Mouse (Mus musculus) hematopoietic stem cell, adult 5-6 weeks (primary cell): ENCODE measurements around the gene Pax5. TPM values are rescaled to one million over a fixed set of nuclear protein-coding genes. Genes with fewer than 3 reads are reported as not detected.

Experiments
- ATAC-seq, 2 experiments: fragments of 125-278 bp in 1 of 2; replicated peaks in 1 of 2; 2 replicates each; pipeline ENCODE4 v1.8.0; 2016 to 2017; ENCODE audit warnings: inconsistent platforms in 2 of 2, mild to moderate bottlenecking in 2 of 2, moderate number of reproducible peaks in 2 of 2, low read depth in 1 of 2, moderate TSS enrichment in 1 of 2; ENCODE audit not compliant: low FRiP score in 2 of 2, poor library complexity in 2 of 2, severe bottlenecking in 2 of 2, insufficient read depth in 1 of 2, low TSS enrichment in 1 of 2
- total RNA-seq: library from RNA; stranded (forward); fragments of 172-1452, 232-1000 nt; gene quantifications from 2 replicates; pipeline ENCODE4 v1.2.3, GENCODE M21; 2017

The Pax5 gene
- total RNA-seq, 1 experiment from 2014 or later, result not detected

GRCm38 (mm10) chr4:44573017-44573416 is 137.3 kb downstream of the Pax5 start:
- no peak for ATAC-seq

DNA sequence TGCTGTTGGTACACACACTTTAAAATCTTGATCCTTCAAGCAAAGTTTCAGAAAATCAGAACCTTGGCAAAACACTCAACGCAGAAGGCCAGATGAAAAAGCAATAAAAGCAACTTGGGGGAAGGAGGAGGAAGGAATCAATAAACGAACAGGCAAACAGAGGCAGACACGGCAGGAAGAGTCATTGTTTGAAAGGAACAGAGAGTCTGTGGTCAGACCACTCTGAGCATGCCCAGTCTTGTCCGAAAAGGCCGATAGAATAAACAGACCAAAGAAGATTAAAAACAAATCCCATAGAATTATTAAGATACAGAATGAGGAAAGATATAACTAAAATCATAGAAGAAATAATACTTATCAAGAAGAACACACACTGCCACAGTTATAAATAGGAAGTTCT is 137.9 kb downstream of the Pax5 start:
- ATAC-seq, result no peak

DNA sequence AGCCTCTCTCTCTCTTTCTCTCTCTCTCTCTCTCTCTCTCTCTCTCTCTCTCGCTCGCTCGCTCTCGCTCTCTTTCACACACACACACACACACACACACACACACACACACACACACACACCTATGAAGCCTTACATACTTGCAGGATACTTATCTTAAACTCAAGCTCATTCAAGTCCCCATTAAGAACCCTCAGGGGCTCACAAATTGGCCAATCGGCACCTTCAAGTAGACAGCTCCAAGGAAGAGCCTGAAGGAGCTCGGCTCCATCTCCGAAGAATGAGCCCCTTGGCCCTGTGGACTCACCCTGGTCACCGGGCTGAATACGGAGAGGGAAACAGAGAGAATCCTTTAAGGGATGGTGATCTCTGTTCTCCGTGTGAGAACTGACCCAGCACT is 141.1 kb downstream of the Pax5 start:
- ATAC-seq, result no peak

GRCm38 (mm10) chr4:44568666-44569065 is 141.6 kb downstream of the Pax5 start:
- ATAC-seq, result no peak

DNA sequence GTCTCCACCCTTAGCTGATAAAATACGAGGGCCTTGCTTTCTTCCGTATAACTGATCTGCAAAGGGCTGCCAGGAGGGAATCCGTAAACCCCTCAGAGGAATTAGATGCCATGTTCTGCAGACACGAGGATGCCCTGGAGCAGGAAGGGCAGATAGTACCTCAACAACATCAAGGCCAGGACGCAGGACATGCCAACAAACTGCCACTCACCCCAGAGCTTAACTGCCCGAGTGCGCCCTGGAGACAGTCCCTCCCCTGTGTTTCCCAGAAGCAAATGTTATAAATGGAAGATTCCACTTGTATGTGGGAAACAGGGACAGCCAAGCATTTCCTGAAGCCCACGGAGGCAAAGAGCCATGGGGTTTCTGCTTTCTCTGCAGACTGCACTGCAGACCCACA is 143.9 kb downstream of the Pax5 start:
- ATAC-seq, result no peak

- no peak for ATAC-seq
Observed at GRCm38 (mm10) chr4:44565126-44566082, 144.9 kb downstream of the Pax5 start.

DNA sequence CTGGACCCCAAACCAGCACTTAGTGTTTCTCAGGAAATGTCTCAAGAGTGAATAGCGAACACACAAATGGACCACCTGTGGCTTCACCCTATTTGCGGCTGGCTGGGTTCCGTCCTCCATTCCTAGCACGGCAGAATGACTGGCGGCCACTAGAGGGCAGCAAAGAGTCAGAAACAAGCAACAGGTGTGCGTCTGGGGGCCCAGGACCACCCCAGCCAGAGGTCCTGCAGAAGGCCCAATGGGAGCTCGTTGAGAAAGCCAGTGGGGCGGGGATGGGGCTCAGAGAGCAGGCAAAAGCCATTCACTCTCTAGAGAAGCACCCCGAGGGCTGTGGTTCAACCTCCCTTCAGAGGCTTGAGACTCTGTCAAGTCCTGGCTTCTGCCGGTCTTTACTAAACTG is 145.7 kb downstream of the Pax5 start:
- peak; percentile 34 to 69 for ATAC-seq

DNA sequence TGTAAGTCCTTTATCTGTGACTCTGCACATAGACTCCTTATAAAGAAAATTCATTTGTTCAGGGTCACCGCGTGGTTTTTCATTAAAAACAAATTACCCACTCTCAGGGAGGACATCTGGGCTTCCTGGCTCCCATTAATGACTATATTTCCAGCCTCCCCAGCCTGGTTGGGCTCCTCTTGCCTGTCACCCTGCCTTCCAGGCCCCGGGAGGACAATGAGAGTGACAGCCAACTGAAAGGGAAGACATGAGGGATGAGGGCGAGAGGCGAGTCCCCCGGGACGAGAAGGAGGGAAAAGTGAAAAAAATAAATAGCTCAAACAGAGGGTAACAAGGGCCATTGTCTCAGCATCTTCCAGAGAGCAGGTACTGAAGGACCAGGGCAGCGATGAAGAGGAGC is 149.3 kb downstream of the Pax5 start:
- ATAC-seq, result no peak

DNA sequence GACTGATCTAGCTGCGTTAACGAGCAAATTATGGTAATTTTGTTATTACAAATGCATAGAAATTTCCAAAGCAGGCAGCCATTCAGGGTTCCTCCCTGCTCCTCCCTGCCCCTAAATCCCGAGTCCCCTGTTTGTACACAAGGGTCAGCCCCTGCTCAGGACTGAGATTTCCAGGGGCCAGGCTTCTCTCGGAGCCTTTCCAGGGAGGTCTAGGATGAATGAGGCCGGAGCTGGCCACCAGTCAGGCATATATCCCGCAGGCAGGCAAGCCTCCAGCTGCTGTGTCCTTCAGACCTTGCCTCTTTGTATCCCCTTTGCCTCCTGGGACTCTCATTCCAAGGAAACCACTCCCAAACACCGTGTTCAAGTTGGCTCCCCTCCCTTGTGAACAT is 151.7 kb downstream of the Pax5 start:
- ATAC-seq, result no peak

DNA sequence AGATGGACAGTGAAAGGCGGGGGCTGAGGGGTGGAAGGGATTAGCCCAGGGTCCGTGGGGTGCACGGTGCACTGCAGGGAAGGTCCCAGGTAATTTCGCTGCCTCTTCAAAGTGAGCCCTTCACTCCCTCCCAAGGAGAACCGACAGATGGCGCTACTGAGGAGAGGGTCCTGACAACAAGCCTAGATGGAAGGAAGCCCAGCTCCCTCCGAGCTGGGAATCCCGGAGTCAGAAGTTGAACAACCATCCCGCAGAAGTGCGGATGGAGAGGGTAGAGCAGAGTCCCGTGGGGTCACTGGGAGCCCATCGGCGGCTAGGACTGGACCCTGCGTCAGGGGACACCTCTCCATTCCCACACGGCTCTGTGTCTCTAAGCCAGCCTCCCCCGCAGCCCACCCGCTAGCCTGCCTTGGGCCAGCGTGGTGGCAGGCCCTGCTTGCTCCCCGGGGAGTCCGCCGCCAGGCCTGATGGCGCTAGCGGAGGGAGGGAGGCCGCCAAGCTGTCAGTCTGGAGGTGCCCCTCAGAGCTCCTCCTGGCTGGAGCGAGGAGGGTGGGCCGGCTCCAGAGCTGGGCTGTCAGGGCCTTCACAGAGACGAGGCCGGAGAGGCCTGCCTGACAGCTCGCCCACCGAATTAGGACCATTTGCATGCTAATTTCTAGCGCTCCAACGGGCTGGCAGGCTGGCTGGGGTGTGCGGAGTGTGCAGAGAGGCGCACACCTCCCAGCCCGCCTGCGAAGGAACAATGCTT is 152.3 kb downstream of the Pax5 start:
- ATAC-seq, result 0 out of 4 replicates have a peak, but pooled peaks of 1 of the 2 experiments have one; percentile 29

- ATAC-seq, result no peak
Observed at GRCm38 (mm10) chr4:44556586-44557281, 153.6 kb downstream of the Pax5 start.

DNA sequence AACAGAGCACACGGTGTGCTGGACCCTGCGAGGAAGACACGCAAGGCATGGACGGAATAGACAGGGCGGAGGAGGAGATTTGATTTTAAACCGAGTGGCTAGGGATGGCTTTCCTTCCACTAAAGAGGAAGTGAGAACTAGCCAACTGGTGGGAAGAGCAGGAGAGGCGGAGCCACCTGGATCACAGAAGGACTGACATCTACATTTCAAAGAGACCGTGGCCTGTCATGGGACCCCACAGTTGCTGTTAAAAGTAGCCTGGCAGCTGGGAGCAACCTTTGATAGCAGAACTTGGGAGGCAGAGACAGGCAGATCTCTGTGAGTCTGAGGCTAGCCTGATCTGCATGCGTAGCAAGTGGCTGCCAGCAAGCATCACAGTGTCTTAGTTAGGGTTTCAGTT is 154.7 kb downstream of the Pax5 start:
- no peak for ATAC-seq

- no peak for ATAC-seq
Observed at GRCm38 (mm10) chr4:44551470-44551869, 158.8 kb downstream of the Pax5 start.

DNA sequence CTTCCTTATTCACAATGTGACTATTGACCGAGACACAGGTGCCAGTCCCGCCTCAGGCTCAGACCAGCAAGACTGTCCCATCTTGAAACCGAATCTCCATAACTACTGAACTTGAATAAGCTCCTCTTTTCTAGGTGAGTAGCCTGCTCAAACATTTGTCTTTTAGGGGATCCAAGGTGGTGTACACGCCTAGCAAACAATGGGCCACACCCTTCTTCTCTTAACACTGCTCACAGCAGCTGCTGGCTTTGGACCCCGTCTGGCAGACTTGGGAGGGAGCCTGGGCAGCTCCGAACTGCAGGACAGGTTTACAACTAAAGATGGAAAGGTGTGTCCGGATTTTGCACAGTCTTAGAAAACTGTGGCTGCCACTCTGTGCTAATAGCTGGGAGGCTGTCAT is 161.3 kb downstream of the Pax5 start:
- ATAC-seq, result no peak

GRCm38 (mm10) chr4:44545669-44546068 is 164.6 kb downstream of the Pax5 start:
- no peak for ATAC-seq

- ATAC-seq, result no peak
Observed at GRCm38 (mm10) chr4:44544495-44544894, 165.8 kb downstream of the Pax5 start.

DNA sequence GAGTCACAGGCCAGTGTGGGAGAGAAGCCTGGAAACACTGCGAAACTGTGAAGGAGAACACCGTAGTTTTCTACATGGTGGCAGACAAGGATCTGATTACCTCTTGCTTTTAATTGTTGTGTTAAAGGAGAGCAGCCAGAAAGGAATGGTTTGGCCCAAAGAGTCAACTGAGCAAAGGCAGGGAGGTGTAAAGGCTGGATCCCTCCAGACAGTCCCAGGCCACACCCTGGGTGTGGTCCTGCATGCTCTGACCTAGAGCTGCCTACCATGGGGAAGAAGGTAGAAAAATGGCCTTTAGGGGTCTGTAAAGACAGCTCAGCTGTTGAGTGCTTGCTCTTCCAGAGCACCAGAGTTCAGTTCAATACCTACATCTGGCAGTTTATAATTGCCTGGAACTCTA is 166.4 kb downstream of the Pax5 start:
- no peak for ATAC-seq

DNA sequence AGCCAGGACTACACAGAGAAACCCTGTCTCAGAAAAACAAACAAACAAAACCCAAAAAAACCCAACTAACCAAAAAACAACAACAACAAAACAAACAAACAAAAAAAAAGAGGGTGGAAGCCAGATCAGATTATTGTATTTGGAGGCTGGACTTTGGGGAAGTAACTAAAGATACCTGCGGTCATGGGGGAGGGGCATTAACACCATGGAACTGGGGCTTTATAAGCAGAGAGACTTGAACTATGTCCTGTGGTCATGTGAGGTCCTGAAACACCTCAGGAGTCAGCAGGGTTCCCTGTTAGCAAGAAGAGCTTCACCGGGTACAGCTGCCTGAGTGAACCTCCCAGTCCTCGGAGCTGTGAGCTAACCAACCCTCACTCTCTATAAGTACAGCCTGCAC is 168.2 kb downstream of the Pax5 start:
- ATAC-seq, result no peak
